Mouse (Mus musculus) left cerebral cortex, postnatal 10 days (tissue): ENCODE data around the gene Gm21693. TPM values are rescaled to one million over a fixed set of nuclear protein-coding genes. Genes with fewer than 3 reads are reported as not detected.
"Not testable (repeated sequence)": the region's sequence is repeated elsewhere in the genome, so short reads cannot be mapped to it uniquely, and the experiment has no call there.

Source experiments
- DNase-seq, 2 experiments: peaks; one replicate each; pipeline ENCODE4 v3.0.0; 2021 to 2022; ENCODE audit warnings: low spot score in 2 of 2, mixed read lengths in 1 of 2; ENCODE audit errors: extremely low spot score in 1 of 2
- intact Hi-C: fragments of 180-260 bp; cut with DNase I; formaldehyde crosslinking; loops from one replicate; pipeline ENCODE4 v1.15.1; 2025
- total RNA-seq, 2 experiments: library from RNA; stranded (reverse); gene quantifications; 2 replicates each; pipeline ENCODE4 v1.2.3; 2021

Gene Gm21693
- not detected for total RNA-seq

GRCm38 (mm10) chrY:3345229-3345628, at the start of gene Gm21693:
Gm21693 (minus strand) TSS chrY:3345329.
- DNase-seq, intact Hi-C loops: not testable (repeated sequence)

DNA sequence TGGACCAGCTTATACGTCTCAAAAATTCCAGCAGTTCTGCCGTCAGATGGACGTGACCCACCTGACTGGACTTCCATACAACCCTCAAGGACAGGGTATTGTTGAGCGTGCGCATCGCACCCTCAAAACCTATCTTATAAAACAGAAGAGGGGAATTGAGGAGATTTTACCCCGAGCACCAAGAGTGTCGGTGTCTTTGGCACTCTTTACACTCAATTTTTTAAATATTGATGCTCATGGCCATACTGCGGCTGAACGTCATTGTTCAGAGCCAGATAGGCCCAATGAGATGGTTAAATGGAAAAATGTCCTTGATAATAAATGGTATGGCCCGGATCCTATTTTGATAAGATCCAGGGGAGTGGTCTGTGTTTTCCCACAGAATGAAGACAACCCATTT, 4.5 kb downstream of the Gm21693 start:
- intact Hi-C loops = not testable (repeated sequence)

GRCm38 (mm10) chrY:3306349-3306748, 38.8 kb downstream of the Gm21693 start, which contains the start of gene Gm21677:
Gm21677 (minus strand) TSS chrY:3306449.
- intact Hi-C loops, DNase-seq: not testable (repeated sequence)

More for the DNA sequence above, 4.5 kb downstream of the Gm21693 start:
- not testable (repeated sequence) for DNase-seq

Other genes with a start within 250 kb of the Gm21693 start
- not detected for gene Gm21677, start 38.9 kb downstream of the Gm21693 start, total RNA-seq
- not detected for gene Gm21704, start 64.8 kb upstream of the Gm21693 start, total RNA-seq
- not detected for gene Gm21708, start 64.8 kb upstream of the Gm21693 start, total RNA-seq